Mouse (Mus musculus) cortical plate, adult 2 months (tissue): ENCODE data around the gene Tectb.

Experiments used
- CTCF ChIP-seq: fragments of 200-500 bp; IDR thresholded peaks from 2 replicates; pipeline ENCODE4 v1.5.1; 2011; ENCODE audit warnings: mild to moderate bottlenecking, control low read depth, low read length; ENCODE audit not compliant: insufficient read depth; ENCODE audit errors: extremely low read depth
- POLR2A ChIP-seq: fragments of 200-500 bp; IDR thresholded peaks from 2 replicates; pipeline ENCODE4 v1.6.1; 2011; ENCODE audit warnings: mild to moderate bottlenecking, low read length, control low read depth; ENCODE audit not compliant: insufficient read depth; ENCODE audit errors: extremely low read depth

DNA sequence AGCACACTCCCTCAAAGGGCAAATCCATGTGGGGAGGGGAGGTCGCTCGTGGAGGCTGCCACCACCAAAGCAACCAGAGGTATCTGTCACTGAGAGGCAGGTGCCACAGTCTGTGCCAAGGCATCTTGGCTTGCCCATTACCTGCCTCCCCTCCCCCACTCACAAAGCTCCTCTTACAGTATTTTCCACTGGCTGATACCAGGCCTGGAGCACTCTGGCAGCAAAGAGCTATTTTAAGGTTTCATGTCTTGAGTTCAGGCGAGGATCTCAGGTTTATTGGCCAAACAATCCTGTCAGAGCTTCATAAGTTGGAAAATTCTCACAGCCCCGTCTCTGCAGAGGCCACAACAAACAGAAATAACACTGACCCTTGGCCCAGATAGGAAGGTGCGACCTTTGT lies 9.5 kb downstream of the Tectb start:
- TF ChIP-seq CTCF (no peak), POLR2A (no peak)
